Comparison of ENCODE assay signal across 8 mouse cellular contexts in genomic region chr2:180042858-180043515, GRCm38 (mm10). TPM values are rescaled to one million over a fixed set of nuclear protein-coding genes. Genes with fewer than 3 reads are reported as not detected.
DNase-seq lines count a peak whose midpoint lies in the region; ATAC-seq and TF ChIP-seq lines count a peak whose summit lies in the region.

No protein-coding gene starts in this region.

- TF ChIP-seq EP300 in ES-Bruce4 (IDR thresholded peaks at IDR 0.05; ENCODE audit: insufficient read depth, low read depth, low read length) = no peak
- TF ChIP-seq EP300 in lung, postnatal 0 days (IDR thresholded peaks at IDR 0.05) = no peak

- ATAC-seq in embryonic facial prominence, embryonic 15.5 days (ENCODE audit: insufficient number of reproducible peaks, low FRiP score, low TSS enrichment, low read depth) = peak; percentile 40
- ATAC-seq in lung, postnatal 0 days = peak; percentile 67

- H3K27ac ChIP-seq in ES-Bruce4 (ENCODE audit: insufficient read depth, low read length) = no peak overlapping the region
- H3K27ac ChIP-seq in embryonic facial prominence, embryonic 15.5 days (replicated peaks) = peak overlapping the region; percentile 91
- H3K27ac ChIP-seq in lung, postnatal 0 days (ENCODE audit: low read length) = peak overlapping the region; percentile 91

- peak overlapping the region; percentile 92 for H3K9ac ChIP-seq in ES-Bruce4 (ENCODE audit: low read depth, poor library complexity, severe bottlenecking)
- H3K9ac ChIP-seq in embryonic facial prominence, embryonic 15.5 days = peak overlapping the region; percentile 78
- H3K9ac ChIP-seq in lung, postnatal 0 days (replicated peaks; ENCODE audit: low read depth) = peak overlapping the region; percentile 87

- H3K4me3 ChIP-seq in ES-Bruce4 (ENCODE audit: low read depth, low read length) = peak overlapping the region; percentile 82
- peak overlapping the region; percentile 99 for H3K4me3 ChIP-seq in embryonic facial prominence, embryonic 15.5 days (replicated peaks)
- H3K4me3 ChIP-seq in lung, postnatal 0 days (ENCODE audit: low read depth, low read length) = peak overlapping the region; percentile 95

- TF ChIP-seq CTCF in ES-Bruce4 (IDR thresholded peaks at IDR 0.05; ENCODE audit: low read depth, low read length) = no peak
- no peak for TF ChIP-seq CTCF in lung, postnatal 0 days (IDR thresholded peaks at IDR 0.05)

- peaks cover 5% of the 10 kb centered on the region for H3K4me1 ChIP-seq in ES-Bruce4 (ENCODE audit: control insufficient read depth, insufficient read depth, low read length)
- peaks cover 40% of the 10 kb centered on the region for H3K4me1 ChIP-seq in embryonic facial prominence, embryonic 15.5 days
- peaks cover 7% of the 10 kb centered on the region for H3K4me1 ChIP-seq in lung, postnatal 0 days (ENCODE audit: insufficient read depth, low read depth, low read length)

- no peak for TF ChIP-seq POLR2A in ES-Bruce4 (IDR thresholded peaks at IDR 0.05; ENCODE audit: insufficient read depth, low read length)

- DNase-seq in adrenal gland, postnatal 14 days = peak; percentile 89
- peak; percentile 58 to 75 for DNase-seq in heart, postnatal 14 days
- DNase-seq in layer of hippocampus, adult 9-11 months = peak; percentile 63
- DNase-seq in lung, postnatal 0 days (ENCODE audit: low spot score) = peak; percentile 74
- DNase-seq in retina, embryonic 14.5 days (ENCODE audit: low spot score) = peak; percentile 75
- DNase-seq in urinary bladder, postnatal 14 days (ENCODE audit: low spot score) = peak; percentile 37

- intact Hi-C loops in heart, postnatal 14 days (cut with DNase I) = loop anchor here (2.0 kb wide), 1 partner anchor 66 kb away; the partner anchor contains the start of gene Taf4

- H3K36me3 ChIP-seq in ES-Bruce4 (ENCODE audit: control insufficient read depth, insufficient read depth, low read length, poor library complexity, severe bottlenecking) = peaks cover 5% of the 10 kb centered on the region
- H3K36me3 ChIP-seq in embryonic facial prominence, embryonic 15.5 days = peaks cover 12% of the 10 kb centered on the region
- no peaks in the 10 kb centered on the region for H3K36me3 ChIP-seq in lung, postnatal 0 days (ENCODE audit: insufficient read depth, low read length)

- no peaks in the 10 kb centered on the region for H3K9me3 ChIP-seq in ES-Bruce4 (replicated peaks; ENCODE audit: control insufficient read depth, insufficient read depth, low read length, poor library complexity, severe bottlenecking)
- H3K9me3 ChIP-seq in embryonic facial prominence, embryonic 15.5 days (replicated peaks) = no peaks in the 10 kb centered on the region
- H3K9me3 ChIP-seq in lung, postnatal 0 days (ENCODE audit: low read length) = no peaks in the 10 kb centered on the region

- H3K27me3 ChIP-seq in ES-Bruce4 (ENCODE audit: control insufficient read depth, insufficient read depth, low read length, poor library complexity, severe bottlenecking) = no peaks in the 10 kb centered on the region
- H3K27me3 ChIP-seq in embryonic facial prominence, embryonic 15.5 days = no peaks in the 10 kb centered on the region
- no peaks in the 10 kb centered on the region for H3K27me3 ChIP-seq in lung, postnatal 0 days (replicated peaks; ENCODE audit: insufficient read depth, low read length)

- WGBS in embryonic facial prominence, embryonic 15.5 days = under 1% methylated on average over 66 of the region's 66 CpGs
- 2% methylated on average over 35 of the region's 66 CpGs for WGBS in lung, postnatal 0 days

- H3K4me2 ChIP-seq in embryonic facial prominence, embryonic 15.5 days (replicated peaks) = peak overlapping the region; percentile 91
- peak overlapping the region; percentile 99 for H3K4me2 ChIP-seq in lung, postnatal 0 days (replicated peaks; ENCODE audit: low read depth, low read length)

RNA-seq across cellular contexts. Expression of gene Ss18l1, which starts 0.7 kb away (rescaled TPM):
- 5.1 TPM in 2 replicates for polyA plus RNA-seq in ES-Bruce4 (2011; ENCODE audit: insufficient read depth, insufficient read length, low read depth, missing spikeins)
- total RNA-seq in adrenal gland, postnatal 14 days (2021) = 7.0 and 7.5 TPM in 2 replicates
- polyA plus RNA-seq in embryonic facial prominence, embryonic 15.5 days (2015; fragmentation: Nextera tagmentation; extraction: Ambion mirVana) = 5.2 and 6.1 TPM in 2 replicates
- 1 to 10 TPM; 2.9 to 3.3 TPM for total RNA-seq in heart, postnatal 14 days (2021)
- 2.0 and 2.4 TPM in 2 replicates for polyA plus RNA-seq in lung, postnatal 0 days (2015; fragmentation: Nextera tagmentation; extraction: Ambion mirVana)

RNA-seq across cellular contexts. Expression of gene Psma7, which starts 0.8 kb away (rescaled TPM):
- 257 and 264 TPM in 2 replicates for polyA plus RNA-seq in ES-Bruce4 (2011; ENCODE audit: insufficient read depth, insufficient read length, low read depth, missing spikeins)
- 225 and 229 TPM in 2 replicates for total RNA-seq in adrenal gland, postnatal 14 days (2021)
- 472 and 518 TPM in 2 replicates for polyA plus RNA-seq in embryonic facial prominence, embryonic 15.5 days (2015; fragmentation: Nextera tagmentation; extraction: Ambion mirVana)
- 100 to 1,000 TPM; 167 to 177 TPM for total RNA-seq in heart, postnatal 14 days (2021)
- polyA plus RNA-seq in lung, postnatal 0 days (2015; fragmentation: Nextera tagmentation; extraction: Ambion mirVana) = 334 and 385 TPM in 2 replicates

RNA-seq across cellular contexts. Expression of gene Lsm14b, which starts 18.2 kb away (rescaled TPM):
- 55.6 and 59.8 TPM in 2 replicates for polyA plus RNA-seq in ES-Bruce4 (2011; ENCODE audit: insufficient read depth, insufficient read length, low read depth, missing spikeins)
- 36.0 and 36.8 TPM in 2 replicates for total RNA-seq in adrenal gland, postnatal 14 days (2021)
- polyA plus RNA-seq in embryonic facial prominence, embryonic 15.5 days (2015; fragmentation: Nextera tagmentation; extraction: Ambion mirVana) = 8.9 and 9.1 TPM in 2 replicates
- 10 to 100 TPM; 57.3 to 61.8 TPM for total RNA-seq in heart, postnatal 14 days (2021)
- 6.5 and 7.0 TPM in 2 replicates for polyA plus RNA-seq in lung, postnatal 0 days (2015; fragmentation: Nextera tagmentation; extraction: Ambion mirVana)

RNA-seq across cellular contexts. Expression of gene Mtg2, which starts 27.4 kb away (rescaled TPM):
- polyA plus RNA-seq in ES-Bruce4 (2011; ENCODE audit: insufficient read depth, insufficient read length, low read depth, missing spikeins) = 12.4 and 14.7 TPM in 2 replicates
- 14.6 and 17.9 TPM in 2 replicates for total RNA-seq in adrenal gland, postnatal 14 days (2021)
- polyA plus RNA-seq in embryonic facial prominence, embryonic 15.5 days (2015; fragmentation: Nextera tagmentation; extraction: Ambion mirVana) = 24.3 and 25.6 TPM in 2 replicates
- total RNA-seq in heart, postnatal 14 days (2021) = 10 to 100 TPM; 18.7 to 19.7 TPM
- polyA plus RNA-seq in lung, postnatal 0 days (2015; fragmentation: Nextera tagmentation; extraction: Ambion mirVana) = 18.7 and 18.9 TPM in 2 replicates

Comparison
In these comparisons a context has a peak if more than half of its experiments do, and no peak if none do; other contexts are left out.
1. DNase-seq: peak in every context shown above with its lines; median percentile 89 in adrenal gland, postnatal 14 days; 75 in retina, embryonic 14.5 days; 74 in lung, postnatal 0 days; 66 in heart, postnatal 14 days; 63 in layer of hippocampus, adult 9-11 months; 37 in urinary bladder, postnatal 14 days.